Mouse (Mus musculus): ENCODE results near the gene Ppp1r21. TPM values are rescaled to one million over a fixed set of nuclear protein-coding genes. Genes with fewer than 3 reads are reported as not detected.

Gene Ppp1r21
- polyA plus RNA-seq, 1 experiment from 2014 or later = 8.7 TPM

GRCm38 (mm10) chr17:88629931-88630553 lies 100.1 kb downstream of the Ppp1r21 start:
- no peak for ATAC-seq (replicated peaks; ENCODE audit: insufficient number of reproducible peaks, insufficient read depth, low FRiP score, low read depth)
- Histone ChIP-seq H3K27me3 (no peaks in the 10 kb centered on the region), H3K9ac (peak overlapping the region; percentile 40), H3K9me3 (replicated peaks) (no peaks in the 10 kb centered on the region), H3K27ac (peak overlapping the region; percentile 93), H3K4me1 (replicated peaks) (peaks cover 71% of the 10 kb centered on the region), H3K4me3 (no peak overlapping the region), H3K4me2 (peak overlapping the region; percentile 54), H3K36me3 (no peaks in the 10 kb centered on the region)
- 27% methylated on average over 11 of the region's 11 CpGs for WGBS

- Histone ChIP-seq H3K27ac (peak overlapping the region; percentile 93), H3K4me2 (peak overlapping the region; percentile 54), H3K27me3 (no peaks in the 10 kb centered on the region), H3K4me1 (replicated peaks) (peaks cover 66% of the 10 kb centered on the region), H3K4me3 (no peak overlapping the region), H3K9ac (no peak overlapping the region), H3K36me3 (peaks cover 3% of the 10 kb centered on the region), H3K9me3 (replicated peaks) (no peaks in the 10 kb centered on the region)
- 70% methylated on average over 3 of the region's 3 CpGs for WGBS
- no peak for ATAC-seq (replicated peaks; ENCODE audit: insufficient number of reproducible peaks, insufficient read depth, low FRiP score, low read depth)
These were observed 100.6 kb downstream of the Ppp1r21 start for GRCm38 (mm10) chr17:88630554-88630948.

- no peak overlapping the region for H3K9ac ChIP-seq
- peaks cover 46% of the 10 kb centered on the region for H3K4me1 ChIP-seq (replicated peaks)
- no peaks in the 10 kb centered on the region for H3K9me3 ChIP-seq (replicated peaks)
- no peak overlapping the region for H3K4me2 ChIP-seq
- no peak overlapping the region for H3K27ac ChIP-seq
- H3K36me3 ChIP-seq = peaks cover 19% of the 10 kb centered on the region
- no peak overlapping the region for H3K4me3 ChIP-seq
- 78% methylated on average over 3 of the region's 3 CpGs for WGBS
- no peaks in the 10 kb centered on the region for H3K27me3 ChIP-seq
- ATAC-seq (replicated peaks; ENCODE audit: insufficient number of reproducible peaks, insufficient read depth, low FRiP score, low read depth) = no peak
These were observed 102.7 kb downstream of the Ppp1r21 start for GRCm38 (mm10) chr17:88632631-88633030.

- H3K9ac ChIP-seq = no peak overlapping the region
- H3K27me3 ChIP-seq = no peaks in the 10 kb centered on the region
- H3K4me1 ChIP-seq (replicated peaks) = peaks cover 18% of the 10 kb centered on the region
- 81% methylated on average over 14 of the region's 14 CpGs for WGBS
- no peak overlapping the region for H3K4me3 ChIP-seq
- H3K4me2 ChIP-seq = no peak overlapping the region
- H3K36me3 ChIP-seq = peaks cover 19% of the 10 kb centered on the region
- ATAC-seq (replicated peaks; ENCODE audit: insufficient number of reproducible peaks, insufficient read depth, low FRiP score, low read depth) = no peak
- H3K9me3 ChIP-seq (replicated peaks) = no peaks in the 10 kb centered on the region
- no peak overlapping the region for H3K27ac ChIP-seq
These were observed 106.2 kb downstream of the Ppp1r21 start for GRCm38 (mm10) chr17:88636076-88636475.

GRCm38 (mm10) chr17:88636587-88636986 lies 106.7 kb downstream of the Ppp1r21 start:
- peaks cover 19% of the 10 kb centered on the region for H3K36me3 ChIP-seq
- 65% methylated on average over 12 of the region's 12 CpGs for WGBS

More at GRCm38 (mm10) chr17:88636587-88636986, 106.7 kb downstream of the Ppp1r21 start:
- H3K9me3 ChIP-seq (replicated peaks) = no peaks in the 10 kb centered on the region
- no peak overlapping the region for H3K4me2 ChIP-seq
- ATAC-seq (replicated peaks; ENCODE audit: insufficient number of reproducible peaks, insufficient read depth, low FRiP score, low read depth) = no peak
- no peak overlapping the region for H3K9ac ChIP-seq
- H3K4me1 ChIP-seq (replicated peaks) = peaks cover 13% of the 10 kb centered on the region
- no peak overlapping the region for H3K4me3 ChIP-seq
- H3K27ac ChIP-seq = no peak overlapping the region
- no peaks in the 10 kb centered on the region for H3K27me3 ChIP-seq

Other genes starting within 250 kb of the Ppp1r21 start
- gene Foxn2, start 89.4 kb upstream of the Ppp1r21 start, polyA plus RNA-seq (2015; fragmentation: Nextera tagmentation; extraction: Ambion mirVana) = 7.5 and 8.8 TPM in 2 replicates
- 5.0 and 6.8 TPM in 2 replicates for gene Ston1, start 67.6 kb downstream of the Ppp1r21 start, polyA plus RNA-seq (2015; fragmentation: Nextera tagmentation; extraction: Ambion mirVana)
- 0.08 and 0.09 TPM in 2 replicates for gene Gtf2a1l, start 138.5 kb downstream of the Ppp1r21 start, polyA plus RNA-seq (2015; fragmentation: Nextera tagmentation; extraction: Ambion mirVana)